Mouse (Mus musculus) gastrocnemius, postnatal 14 days (tissue): ENCODE results near the gene Ttll4. TPM values are rescaled to one million over a fixed set of nuclear protein-coding genes. Genes with fewer than 3 reads are reported as not detected.
A peak's percentile ranks its signal among the peaks of the same experiment; 100 is the strongest.

Source experiments
- DNase-seq: peaks from one replicate; pipeline ENCODE4 v3.0.0; 2021; ENCODE audit warnings: mixed read lengths
- intact Hi-C: fragments of 180-260 bp; cut with DNase I; formaldehyde crosslinking; loops from one replicate; pipeline ENCODE4 v1.15.1; 2025; ENCODE audit warnings: low total_unique reads
- long read RNA-seq, 2 experiments: library from polyadenylated mRNA; stranded (forward); transcript quantifications; one replicate each; pipeline ENCODE4 v2.0.0; 2021
- total RNA-seq, 2 experiments: library from RNA; stranded (reverse); gene quantifications; 2 replicates each; pipeline ENCODE4 v1.2.3; 2021

Ttll4 gene
- total RNA-seq, result 10 to 100 TPM in 1 of 2 experiments, 1 to 10 TPM in 1; 9.1 to 10.5 TPM
- long read RNA-seq, experiment 1, partial matches to known transcripts, result 1 of 4 reads
- long read RNA-seq, experiment 1, other reads (novel, unspliced or antisense), result 3 of 4 reads
- long read RNA-seq, experiment 2, partial matches to known transcripts, result 3 of 7 reads
- long read RNA-seq, experiment 2, other reads (novel, unspliced or antisense), result 4 of 7 reads

DNA sequence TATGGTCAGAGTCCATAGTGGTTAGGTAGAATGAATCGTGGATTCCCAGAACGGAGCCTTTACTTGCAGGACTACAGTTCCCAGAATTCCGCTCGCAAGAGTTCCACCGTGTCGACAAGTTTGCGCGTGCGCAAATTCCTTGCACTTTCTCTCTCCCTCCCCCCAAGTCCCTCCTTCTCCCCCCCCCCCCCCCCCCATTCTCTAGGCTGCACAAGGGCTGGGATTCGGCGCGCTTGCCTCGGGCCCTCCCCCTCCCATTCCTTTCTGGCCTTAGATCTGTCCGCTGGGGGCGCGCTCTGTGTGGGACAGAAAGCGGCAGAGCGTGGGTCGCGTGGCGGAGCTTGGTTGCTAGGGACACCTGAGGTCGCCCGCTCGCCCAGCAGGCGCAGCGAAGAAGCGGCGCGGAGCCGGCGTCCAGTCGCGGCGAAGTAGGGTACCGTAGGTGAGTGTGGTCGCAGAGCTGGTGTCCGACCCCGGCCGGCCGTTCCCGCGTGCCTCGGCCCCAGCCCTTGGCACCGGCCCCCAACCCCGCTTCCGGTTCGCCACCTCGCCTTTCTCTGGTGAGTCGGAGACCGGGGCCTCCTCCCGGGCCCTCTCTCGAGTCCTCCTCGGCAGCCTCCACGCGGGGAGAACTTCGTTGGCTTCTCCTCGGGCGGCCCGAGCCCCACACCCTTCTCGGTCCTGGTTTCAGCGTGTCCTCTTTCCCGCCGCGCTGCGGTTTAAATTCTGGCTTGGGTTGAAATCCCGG lies at the start of gene Ttll4:
Gene Ttll4, plus strand, starts transcription at position 298 of the 748 bp plus-strand sequence.
- DNase-seq, result peak; percentile 95
- intact Hi-C loops, result no loop called here

DNA sequence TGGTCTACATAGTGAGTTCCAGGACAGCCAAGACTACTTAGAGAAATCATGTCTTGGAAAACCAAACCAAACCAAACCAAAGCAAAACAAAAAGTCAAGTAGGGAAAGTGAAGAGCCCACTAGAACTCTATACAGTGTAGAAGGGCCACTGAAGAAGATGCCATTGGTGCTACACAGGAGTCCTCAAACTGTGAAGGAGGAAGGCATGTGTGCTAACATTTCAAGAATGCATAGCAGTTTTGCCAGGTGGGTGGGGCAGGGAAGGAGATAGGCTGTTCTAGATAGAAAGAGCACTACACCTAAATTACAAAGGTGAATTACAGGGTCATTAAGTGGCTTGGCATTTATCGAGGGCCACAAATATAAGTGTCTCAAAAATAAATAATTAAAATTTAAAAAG lies 37.4 kb upstream of the Ttll4 start:
- DNase-seq, result no peak
- intact Hi-C loops, result no loop called here

DNA sequence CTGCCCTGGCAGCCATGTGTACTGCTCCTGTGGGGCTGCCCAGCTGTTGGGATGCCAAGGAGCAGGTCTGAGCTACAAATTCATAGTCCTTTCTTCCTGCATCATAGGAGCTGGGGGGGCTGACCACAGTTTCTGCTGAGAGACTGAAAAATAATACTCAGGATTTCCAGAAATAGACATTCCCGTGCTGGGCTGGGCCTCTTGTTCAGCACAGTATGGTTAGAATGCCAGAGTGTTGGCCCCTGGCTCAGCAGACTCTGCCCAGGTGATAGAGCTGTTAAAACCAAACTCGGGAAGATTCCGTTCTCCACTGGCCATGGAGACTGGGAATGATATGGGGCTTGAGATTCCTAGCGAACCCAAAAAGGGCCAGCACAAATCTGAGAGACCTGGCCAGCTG lies 35.5 kb upstream of the Ttll4 start:
- DNase-seq, result no peak
- intact Hi-C loops, result no loop called here

DNA sequence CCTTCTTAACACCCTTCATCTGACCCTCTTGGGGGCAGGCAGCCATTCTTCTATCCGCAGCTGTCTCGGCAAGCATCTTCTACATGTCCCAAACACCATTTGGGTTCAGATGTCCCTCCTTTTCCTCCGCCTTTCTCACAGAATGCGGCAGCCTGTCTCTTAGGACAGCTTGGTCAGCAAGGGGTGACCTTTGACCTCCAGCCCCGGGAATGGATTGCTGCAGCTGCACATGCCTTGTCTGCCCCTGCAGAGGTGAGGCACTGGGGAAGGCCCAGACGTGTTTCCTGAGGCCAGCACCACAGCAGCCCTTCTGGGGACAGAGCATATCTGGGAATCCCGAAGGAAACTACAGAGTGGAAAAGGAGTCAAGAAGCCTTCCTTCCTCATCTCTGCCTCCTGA lies 33.5 kb upstream of the Ttll4 start:
- intact Hi-C loops, result no loop called here
- no peak for DNase-seq

DNA sequence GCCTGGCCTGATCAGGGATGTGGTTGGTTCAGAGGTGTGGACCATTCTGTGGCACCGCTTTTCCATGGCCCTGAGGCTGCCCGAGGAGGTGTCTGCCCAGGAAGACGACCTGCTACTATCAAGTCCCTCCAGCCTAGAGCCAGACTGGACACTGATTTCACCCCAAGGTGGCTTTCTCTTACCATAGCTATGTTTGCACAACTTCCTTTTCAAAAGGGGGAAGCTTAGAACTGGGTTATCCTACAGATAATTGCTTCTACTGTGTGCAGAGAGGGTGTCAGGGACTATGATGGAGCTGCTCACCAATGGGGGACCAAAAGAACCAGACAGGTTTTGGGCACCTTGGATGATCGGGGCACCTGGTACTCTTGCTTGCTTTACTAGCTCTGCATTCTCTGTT lies 28.8 kb upstream of the Ttll4 start:
- intact Hi-C loops, result no loop called here
- no peak for DNase-seq

DNA sequence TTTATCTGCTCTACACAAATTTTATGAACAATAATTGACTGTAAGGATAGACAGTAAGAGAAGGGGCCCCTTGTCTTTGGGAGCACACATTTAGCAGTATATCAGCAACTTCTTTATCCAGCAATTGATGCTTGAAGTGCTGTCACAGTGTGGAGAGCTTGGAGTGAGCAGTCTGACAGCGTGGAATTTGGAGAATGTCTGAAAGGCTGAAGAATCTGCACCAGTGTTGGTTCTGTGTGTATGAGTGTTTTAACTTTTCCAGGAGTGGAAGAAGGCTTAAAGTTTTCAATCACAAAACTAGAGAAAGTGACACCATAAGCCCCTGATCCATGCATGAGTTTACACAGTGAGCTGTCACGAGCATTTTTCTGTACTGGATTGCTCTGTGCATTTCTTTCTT lies 18.0 kb upstream of the Ttll4 start:
- DNase-seq, result no peak
- intact Hi-C loops, result no loop called here

DNA sequence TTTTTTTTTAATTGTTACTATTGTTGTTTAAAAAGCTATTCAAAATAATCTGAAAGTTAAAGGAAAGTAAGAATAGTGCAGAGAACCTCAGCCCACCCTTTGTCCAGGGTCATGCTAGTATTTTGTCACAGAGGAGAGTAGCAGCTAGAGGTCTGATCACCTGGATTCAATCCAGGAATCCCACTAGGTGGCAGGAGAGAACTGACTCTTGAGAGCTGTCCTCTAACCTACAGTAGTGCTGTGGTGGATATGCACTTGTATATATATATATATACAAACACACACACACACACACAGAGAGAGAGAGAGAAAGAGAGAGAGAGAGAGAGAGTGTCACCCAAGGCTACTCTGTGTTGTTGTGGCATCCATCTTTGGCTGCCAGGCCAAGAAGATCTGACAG lies 17.6 kb upstream of the Ttll4 start:
- intact Hi-C loops, result no loop called here
- no peak for DNase-seq

DNA sequence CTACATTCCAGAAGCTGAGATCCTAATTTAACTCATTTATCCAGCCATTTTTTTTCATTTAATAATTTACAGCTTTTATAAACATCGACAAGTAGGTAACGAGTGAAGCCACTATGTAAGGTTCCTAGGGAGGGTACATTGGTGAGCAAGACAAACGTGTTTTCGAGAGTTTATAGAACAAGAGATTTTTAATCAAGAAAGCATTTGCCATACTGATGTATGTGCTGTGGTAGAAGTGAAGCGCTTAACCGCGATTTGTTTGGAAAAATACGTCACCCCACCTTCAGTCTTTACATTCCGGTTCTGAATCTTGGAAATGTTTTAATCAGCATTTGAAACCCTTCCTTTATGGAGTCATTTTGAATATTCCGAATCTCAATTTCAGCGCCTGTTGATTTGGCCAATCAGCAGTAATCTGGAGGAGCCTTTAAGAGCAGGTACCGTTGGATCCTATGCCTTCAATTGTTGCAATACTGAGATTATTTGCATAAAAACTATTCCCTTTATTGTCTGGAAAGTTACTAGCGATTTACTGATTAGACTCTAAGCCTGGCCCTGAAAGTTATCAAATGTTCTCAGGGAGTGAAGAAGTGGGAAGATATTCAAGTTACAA lies 814 bp downstream of the Ttll4 start:
- no peak for DNase-seq
- intact Hi-C loops, result no loop called here

DNA sequence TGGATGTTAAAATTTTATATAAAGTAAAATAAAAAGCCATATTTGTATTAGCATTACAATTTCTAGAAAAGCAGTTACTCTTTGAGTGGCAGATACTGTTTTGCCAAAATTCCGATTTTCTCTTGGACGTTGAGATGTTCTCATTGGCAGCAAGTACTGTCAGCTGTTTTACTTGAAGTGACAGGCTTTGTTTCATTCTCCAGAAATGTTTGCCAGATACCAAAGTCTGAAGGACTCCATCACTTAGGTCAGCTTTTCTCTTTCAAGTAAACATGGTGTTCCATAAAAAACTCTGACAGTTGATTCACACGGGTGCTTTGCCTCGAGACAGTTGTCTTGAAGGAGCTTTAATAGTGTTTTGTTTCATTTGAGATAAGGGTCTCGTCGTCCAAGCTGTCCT lies 3.6 kb downstream of the Ttll4 start:
- no peak for DNase-seq
- intact Hi-C loops, result no loop called here

DNA sequence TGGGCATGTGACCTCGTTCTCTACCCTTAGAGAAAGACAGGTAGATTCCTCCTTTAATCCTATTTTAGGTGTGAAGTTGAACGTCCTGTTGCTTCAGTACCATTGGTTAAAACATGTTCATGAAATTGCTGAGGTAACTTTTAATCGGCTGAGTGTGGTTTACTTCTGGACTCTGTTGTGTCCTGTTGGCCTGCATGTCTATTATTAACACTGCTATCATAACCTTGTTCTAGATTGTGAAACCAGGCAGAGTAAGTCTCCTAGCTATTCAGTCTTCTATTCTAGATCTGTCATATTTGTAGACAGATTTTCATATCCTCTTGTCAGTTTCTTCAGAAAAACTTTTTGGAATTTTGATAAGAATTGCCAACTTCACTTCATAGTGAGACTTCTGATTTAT lies 6.8 kb downstream of the Ttll4 start:
- no peak for DNase-seq
- intact Hi-C loops, result no loop called here

DNA sequence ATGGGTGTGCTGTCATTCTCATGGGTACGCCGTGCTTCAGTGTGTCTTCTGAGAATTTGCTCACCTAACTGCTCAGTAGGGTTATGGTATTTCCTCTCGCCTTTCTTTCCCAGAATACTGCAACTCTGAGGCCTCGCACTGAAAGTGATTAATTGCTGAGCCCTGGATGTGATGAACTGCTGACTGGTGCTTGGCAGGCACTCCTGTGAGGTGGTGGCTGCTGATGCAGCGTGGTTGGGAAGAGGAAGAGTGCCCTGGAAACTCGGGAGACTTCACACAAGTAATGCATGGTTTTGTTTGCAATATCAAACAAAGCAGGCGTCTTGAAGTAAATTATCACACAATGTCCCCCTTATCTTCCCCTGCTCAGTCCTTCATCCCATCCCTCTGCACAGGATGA lies 11.2 kb downstream of the Ttll4 start:
- intact Hi-C loops, result no loop called here
- DNase-seq, result peak; percentile 18

DNA sequence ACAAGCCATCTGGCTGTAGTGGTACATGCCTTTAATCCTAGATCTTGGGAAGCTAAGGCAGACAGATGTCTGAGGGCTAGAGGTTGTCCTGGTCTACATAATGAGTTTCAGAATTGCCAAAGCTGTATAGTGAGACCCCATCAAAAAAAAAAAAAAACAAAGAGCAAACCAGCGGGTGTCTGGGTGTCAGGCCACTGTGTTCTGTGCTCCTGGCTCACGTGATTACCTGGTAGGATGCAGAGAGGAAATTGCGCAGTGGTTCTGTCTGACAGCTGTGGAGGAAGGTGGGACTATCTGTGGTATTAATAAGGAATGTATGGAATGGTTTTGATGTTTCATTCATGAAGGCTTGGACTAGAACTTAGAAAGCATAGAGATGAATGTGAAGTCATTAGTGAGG lies 15.3 kb downstream of the Ttll4 start:
- DNase-seq, result no peak
- intact Hi-C loops, result no loop called here

DNA sequence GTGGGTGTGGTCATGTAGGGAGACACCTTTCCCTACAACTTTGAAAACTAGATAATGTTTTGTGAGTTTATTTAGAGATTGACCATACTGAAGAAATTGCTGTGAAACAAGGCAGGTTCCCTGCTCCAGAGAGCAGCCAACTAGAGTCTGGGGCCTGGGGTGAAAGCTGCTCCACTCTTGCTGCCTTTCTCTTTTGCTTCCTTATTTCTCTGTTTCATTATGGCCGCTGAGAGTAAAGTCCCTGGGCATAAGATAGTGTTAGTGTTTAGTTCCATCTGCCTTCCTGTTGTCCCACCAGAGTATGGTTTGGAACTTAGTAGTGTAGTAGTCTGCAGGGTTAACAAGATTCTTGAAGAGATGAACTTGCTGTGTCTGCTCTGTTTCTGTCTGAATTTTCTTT lies 16.3 kb downstream of the Ttll4 start:
- intact Hi-C loops, result no loop called here
- no peak for DNase-seq

DNA sequence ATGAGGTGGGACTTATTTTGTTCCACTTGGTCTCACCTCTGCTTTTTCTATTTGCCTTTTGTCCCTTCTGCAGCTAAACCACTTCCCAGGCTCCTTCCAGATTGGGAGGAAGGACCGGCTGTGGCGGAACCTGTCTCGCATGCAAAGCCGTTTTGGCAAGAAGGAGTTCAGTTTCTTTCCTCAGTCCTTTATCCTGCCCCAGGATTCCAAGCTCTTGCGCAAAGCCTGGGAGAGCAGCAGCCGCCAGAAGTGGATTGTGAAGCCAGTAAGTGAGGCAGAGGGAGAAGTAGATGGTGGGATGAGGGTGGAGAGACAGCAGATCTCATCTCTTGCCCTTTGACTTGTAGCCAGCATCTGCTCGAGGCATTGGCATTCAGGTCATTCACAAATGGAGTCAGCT lies 25.6 kb downstream of the Ttll4 start:
- no peak for DNase-seq
- intact Hi-C loops, result no loop called here

DNA sequence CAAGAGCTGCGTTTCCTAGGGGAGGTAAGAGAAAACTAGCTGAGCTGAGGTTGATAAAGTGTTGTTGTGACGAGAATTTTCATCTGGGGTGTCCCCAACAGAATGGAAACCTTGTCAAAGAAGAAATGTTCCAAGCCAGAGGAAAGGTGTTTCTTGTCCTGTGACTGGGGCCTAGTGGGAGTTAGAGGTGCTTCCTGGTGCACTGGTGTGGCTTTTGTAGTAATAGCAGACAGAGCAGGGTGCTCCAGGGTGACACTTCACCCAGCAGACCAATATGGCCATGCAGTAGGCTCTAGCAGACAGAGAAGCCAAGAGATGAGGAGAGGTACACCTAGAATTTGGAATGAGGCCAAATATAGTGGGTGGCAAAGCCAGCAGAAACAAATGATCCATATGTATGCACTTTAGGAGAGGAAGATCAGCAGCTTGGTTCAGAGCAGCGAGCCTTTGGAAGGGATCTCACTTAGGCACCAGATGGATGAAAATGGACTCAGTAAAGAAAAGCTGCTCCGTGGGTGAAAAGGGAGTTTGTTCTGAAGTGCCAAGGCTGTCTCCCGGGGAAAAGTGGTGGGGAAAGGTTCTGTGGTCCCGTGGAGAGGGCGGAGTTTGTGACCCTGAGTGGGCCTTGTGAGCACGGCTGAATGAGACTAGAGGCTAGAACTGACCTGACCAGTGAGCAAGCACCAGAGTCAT lies 32.5 kb downstream of the Ttll4 start:
- DNase-seq, result no peak
- intact Hi-C loops, result no loop called here

DNA sequence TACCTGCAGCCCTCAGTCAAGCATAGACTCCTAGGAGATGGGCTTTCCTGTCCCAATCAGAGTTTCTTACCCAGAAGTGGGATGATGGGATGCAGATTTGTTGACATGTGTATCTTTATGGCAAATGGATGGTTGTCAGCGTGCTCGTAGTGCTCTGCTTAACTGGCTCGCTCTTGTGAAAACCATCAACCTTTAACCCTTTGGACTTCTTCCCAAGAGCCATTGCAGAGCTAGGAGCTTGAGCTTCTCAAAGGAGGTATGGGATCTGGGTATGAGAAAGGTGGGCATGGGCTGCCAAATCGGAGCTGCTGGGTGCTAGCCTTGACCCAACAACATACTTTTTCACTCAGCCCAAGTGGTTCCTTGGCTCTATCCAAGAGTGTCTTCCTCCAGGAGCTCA lies 34.3 kb downstream of the Ttll4 start:
- DNase-seq, result no peak
- intact Hi-C loops, result no loop called here

DNA sequence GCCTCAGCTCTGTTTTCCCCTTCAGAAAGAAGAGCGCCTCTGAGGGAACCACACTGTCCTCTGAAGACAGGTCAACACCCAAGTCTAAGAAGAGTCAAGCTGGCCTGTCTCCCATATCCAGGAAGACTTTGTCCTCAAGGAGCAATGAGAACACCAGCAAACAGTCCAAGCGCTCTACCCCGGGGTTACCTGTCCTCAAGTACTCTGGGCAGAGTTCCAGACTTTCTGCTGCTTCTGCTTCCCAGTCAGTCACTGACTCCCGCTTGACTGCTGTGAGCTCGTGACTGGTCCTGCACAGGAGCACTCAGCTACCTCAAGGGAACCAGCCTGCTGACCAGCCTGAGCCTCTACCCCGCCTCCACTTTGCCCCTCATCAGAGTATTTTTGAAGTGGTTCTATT lies 35.9 kb downstream of the Ttll4 start:
- DNase-seq, result no peak

DNA sequence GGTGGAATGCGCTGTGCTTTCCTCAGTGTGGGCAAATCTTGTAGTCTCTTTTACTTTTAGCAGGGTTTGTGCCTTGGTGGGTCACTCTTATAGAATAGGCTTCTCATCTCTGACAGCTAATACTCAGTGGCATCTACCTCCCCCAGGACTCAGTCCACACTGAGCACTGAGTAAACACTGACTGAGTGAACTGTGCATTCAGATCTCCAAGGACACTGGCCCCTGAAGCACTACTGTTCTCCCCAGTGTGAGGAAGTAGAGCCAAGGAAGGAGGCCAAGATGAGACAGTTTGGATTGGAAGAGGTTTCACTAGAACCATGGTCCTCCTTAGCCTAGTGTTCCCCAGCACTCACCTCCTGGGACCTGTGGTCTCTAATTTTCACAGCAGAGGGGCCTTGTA lies 36.8 kb downstream of the Ttll4 start:
- no peak for DNase-seq
- intact Hi-C loops, result no loop called here

More for the DNA sequence above, 35.9 kb downstream of the Ttll4 start:
- intact Hi-C loops, result no loop called here

DNA sequence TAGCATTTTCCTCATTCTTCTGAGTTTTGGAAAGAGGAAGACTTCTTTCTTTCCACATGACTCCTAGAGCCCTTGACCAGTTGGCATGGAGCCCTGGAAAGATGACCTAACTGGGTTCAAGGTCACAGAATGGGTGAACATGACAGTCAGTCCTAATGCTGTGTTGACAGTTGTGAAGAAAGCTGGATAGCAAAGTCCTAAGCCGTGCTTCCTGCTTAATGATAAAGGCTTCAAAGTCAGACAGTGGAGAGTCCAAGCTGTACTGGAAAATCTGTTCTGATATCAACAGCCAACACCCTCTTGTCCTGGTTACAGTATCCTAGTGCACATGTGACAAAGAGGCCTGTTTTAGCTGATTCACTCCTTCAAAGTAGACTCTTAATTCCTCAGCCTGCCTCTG lies 37.2 kb downstream of the Ttll4 start:
- intact Hi-C loops, result no loop called here
- no peak for DNase-seq

DNA sequence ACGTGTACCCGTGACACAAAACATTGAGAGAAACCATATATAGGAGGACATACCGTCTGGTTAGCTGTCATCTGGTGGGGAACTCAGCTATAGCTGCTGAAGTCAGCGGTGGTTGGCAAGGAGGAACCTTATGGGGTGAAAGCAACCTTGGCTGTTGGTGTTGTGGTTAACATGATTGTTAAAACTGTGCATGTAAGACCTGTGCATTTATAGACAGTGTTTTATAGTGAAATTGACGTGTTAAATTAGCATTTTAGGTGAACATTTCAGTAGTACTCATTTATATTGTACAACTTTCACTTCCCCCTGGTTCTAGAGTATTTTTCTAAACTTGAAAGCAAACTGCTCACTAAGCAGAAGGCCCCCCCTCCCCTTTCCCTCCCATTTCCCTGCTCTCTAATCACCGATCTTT lies 40.6 kb downstream of the Ttll4 start:
- intact Hi-C loops, result no loop called here
- DNase-seq, result no peak

DNA sequence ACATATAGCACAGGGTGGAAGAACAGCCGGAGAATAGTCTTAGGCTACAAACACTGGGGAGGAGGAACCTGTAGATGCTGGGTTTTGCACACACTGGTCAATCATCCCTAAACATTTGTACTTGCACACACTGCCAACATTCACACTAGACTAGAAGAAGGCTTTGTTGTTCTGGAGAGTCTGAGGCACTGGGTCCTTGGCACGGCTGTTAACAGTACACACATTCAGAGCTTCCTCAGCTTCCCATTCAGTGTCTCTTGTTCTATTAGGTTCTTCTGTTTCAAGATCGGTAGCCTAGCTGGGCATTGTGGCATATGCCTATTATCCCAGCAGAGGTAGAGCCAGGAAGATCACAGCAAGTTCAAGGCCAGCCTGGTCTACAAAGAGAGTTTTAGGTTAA lies 42.6 kb downstream of the Ttll4 start:
- intact Hi-C loops, result no loop called here
- DNase-seq, result no peak
